Mouse (Mus musculus) lung, postnatal 0 days (tissue): Measurements from ENCODE around the gene Phyh. TPM values are rescaled to one million over a fixed set of nuclear protein-coding genes. Genes with fewer than 3 reads are reported as not detected.
A peak's percentile ranks its signal among the peaks of the same experiment; 100 is the strongest.

Experiments used
- ATAC-seq: fragments of 200-750 bp; cut with Nextera tagmentation; 2 replicates; pipeline ENCODE4 v1.8.0; 2017; ENCODE audit warnings: moderate library complexity
- DNase-seq: peaks from one replicate; pipeline ENCODE4 v3.0.0-alpha.2; 2016; ENCODE audit warnings: low spot score
- H3K27ac ChIP-seq: fragments of 300-500 bp; sonication (generic); 2 replicates; pipeline ENCODE4 v1.5.1; 2014; ENCODE audit warnings: antibody characterized with exemption, mild to moderate bottlenecking, low read length, mixed read lengths
- H3K27me3 ChIP-seq: fragments of 300-500 bp; sonication (generic); replicated peaks from 2 replicates; pipeline ENCODE4 v1.6.1; 2014; ENCODE audit warnings: low read length, mixed read lengths; ENCODE audit not compliant: insufficient read depth
- H3K36me3 ChIP-seq: fragments of 300-500 bp; sonication (generic); 2 replicates; pipeline ENCODE4 v1.6.1; 2014; ENCODE audit warnings: low read length, mixed read lengths; ENCODE audit not compliant: insufficient read depth
- H3K4me1 ChIP-seq: fragments of 300-500 bp; sonication (generic); 2 replicates; pipeline ENCODE4 v1.6.1; 2014; ENCODE audit warnings: antibody characterized with exemption, low read depth, low read length, mixed read lengths; ENCODE audit not compliant: insufficient read depth
- H3K4me2 ChIP-seq: fragments of 300-500 bp; sonication (generic); replicated peaks from 2 replicates; pipeline ENCODE4 v1.6.1; 2014; ENCODE audit warnings: low read depth, mild to moderate bottlenecking, low read length, moderate library complexity, mixed read lengths
- H3K4me3 ChIP-seq: fragments of 300-500 bp; sonication (generic); 2 replicates; pipeline ENCODE4 v1.5.1; 2014; ENCODE audit warnings: low read depth, low read length
- H3K9ac ChIP-seq: fragments of 300-500 bp; sonication (generic); replicated peaks from 2 replicates; pipeline ENCODE4 v1.6.1; 2014; ENCODE audit warnings: low read depth, mild to moderate bottlenecking
- H3K9me3 ChIP-seq: fragments of 300-500 bp; sonication (generic); 2 replicates; pipeline ENCODE4 v1.6.1; 2016; ENCODE audit warnings: low read length, mixed read lengths
- CTCF ChIP-seq: IDR thresholded peaks from 2 replicates; pipeline ENCODE4 v1.5.1; 2016; ENCODE audit warnings: antibody characterized with exemption, mild to moderate bottlenecking
- EP300 ChIP-seq: IDR thresholded peaks from 2 replicates; pipeline ENCODE4 v1.6.1; 2016; ENCODE audit warnings: antibody characterized with exemption, mild to moderate bottlenecking, control low read depth
- WGBS: fragments of 180-500 bp; shearing (Covaris S2); extraction: QIAGEN DNeasy Blood & Tissue Kit; methylation state at CpG from one replicate; pipeline ENCODE4 v1.1.7; 2014; 5-methylcytosine and 5-hydroxymethylcytosine counted together
- polyA plus RNA-seq: library from polyadenylated mRNA; unstranded; fragments of >200 nt; fragmentation: Nextera tagmentation; extraction: Ambion mirVana; gene quantifications from 2 replicates; pipeline ENCODE4 v1.2.1, GENCODE M21; 2015

Gene Phyh
- polyA plus RNA-seq, 1 experiment from 2014 or later, result 76.5 TPM

DNA sequence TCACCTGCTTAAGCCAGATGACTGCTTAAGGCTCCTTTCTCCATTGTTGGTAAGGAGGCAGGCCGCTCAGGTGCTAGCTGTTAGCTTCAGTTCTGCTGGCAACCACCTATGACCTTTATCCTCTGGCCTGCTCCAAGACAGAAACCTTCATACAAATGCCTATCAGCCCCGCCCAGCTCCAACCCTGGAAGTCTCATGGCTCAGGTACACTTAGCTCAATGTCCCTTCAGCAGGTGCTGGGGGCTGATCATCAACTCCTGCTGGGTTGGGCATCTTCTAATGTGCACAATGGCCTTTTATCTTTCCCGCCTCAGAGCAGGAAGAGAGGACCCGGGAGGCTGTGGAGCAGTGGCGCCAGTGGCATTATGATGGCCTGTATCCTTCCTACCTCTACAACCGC is 66.2 kb downstream of the Phyh start:
- H3K27ac ChIP-seq, result no peak overlapping the region
- H3K27me3 ChIP-seq, result no peaks in the 10 kb centered on the region
- no peaks in the 10 kb centered on the region for H3K9me3 ChIP-seq
- DNase-seq (no peak), ATAC-seq (no peak)
- WGBS, result 70% methylated on average over 6 of the region's 6 CpGs
- no peak overlapping the region for H3K4me3 ChIP-seq
- no peak overlapping the region for H3K9ac ChIP-seq
- H3K4me2 ChIP-seq, result no peak overlapping the region
- H3K36me3 ChIP-seq, result no peaks in the 10 kb centered on the region
- TF ChIP-seq EP300, result no peak
- no peak for TF ChIP-seq CTCF
- H3K4me1 ChIP-seq, result no peaks in the 10 kb centered on the region

DNA sequence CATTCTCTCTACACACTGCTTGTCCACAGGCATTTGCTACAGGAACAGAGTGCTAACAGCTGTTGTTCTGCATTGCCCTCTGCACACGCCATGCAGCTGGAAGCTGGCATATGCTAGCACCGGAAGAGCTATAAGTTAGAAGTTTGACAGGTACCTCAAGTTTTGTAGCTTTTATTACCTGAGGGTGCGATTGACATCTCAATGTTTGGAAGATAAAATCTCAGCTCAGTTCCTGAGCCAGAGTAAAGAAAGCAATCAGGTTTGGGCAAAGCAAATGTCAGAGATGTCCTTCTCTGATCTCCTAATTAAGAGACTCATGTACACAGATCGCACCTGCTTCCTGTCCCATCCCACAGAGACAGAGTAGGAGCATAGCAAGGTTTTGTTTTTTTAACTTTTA is 68.0 kb downstream of the Phyh start:
- 59% methylated on average over 4 of the region's 4 CpGs for WGBS
- no peak overlapping the region for H3K4me3 ChIP-seq
- H3K4me2 ChIP-seq, result no peak overlapping the region
- H3K27ac ChIP-seq, result no peak overlapping the region
- no peak overlapping the region for H3K9ac ChIP-seq
- H3K4me1 ChIP-seq, result no peaks in the 10 kb centered on the region
- no peaks in the 10 kb centered on the region for H3K36me3 ChIP-seq
- no peaks in the 10 kb centered on the region for H3K27me3 ChIP-seq
- ATAC-seq, result no peak
- no peaks in the 10 kb centered on the region for H3K9me3 ChIP-seq
- no peak for DNase-seq
- TF ChIP-seq EP300, result no peak
- TF ChIP-seq CTCF, result no peak

DNA sequence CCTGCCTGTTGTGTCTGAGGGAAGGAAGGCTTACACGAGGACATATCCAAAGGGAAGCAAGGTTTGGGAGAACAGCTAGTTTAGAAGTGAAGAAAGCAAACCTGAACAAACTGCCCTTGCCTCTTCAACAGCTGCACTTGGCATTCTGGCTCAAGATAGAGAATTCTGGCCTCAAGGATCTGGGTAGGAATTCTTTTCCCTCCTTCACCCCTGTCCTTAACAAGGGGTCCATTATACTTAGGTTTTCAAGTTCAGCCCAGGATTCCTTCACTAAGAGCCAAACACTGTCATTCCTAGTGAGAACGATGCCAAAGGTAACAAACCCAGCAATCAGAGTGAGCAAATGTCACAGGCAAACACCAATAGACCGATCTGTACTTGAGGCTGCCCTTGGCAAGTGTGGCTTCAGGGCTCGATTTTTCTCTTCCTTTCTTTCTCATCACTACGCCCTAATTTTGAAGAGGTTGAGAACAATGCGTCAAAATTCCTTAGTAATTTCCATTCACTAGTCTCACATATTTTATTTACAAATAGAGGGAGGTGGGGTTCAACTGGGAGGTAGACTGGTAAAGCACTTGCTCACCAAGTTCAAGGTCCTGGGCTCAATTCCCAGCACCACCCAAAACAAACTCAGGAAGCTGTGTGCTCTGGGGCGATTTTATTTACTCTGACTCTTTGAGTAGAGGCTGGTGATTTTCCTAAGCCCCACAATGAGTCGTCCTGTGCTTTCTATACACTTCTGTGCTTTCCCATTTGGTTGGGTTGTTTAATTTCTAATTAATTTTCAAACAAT is 68.8 kb downstream of the Phyh start:
- H3K9ac ChIP-seq, result no peak overlapping the region
- H3K9me3 ChIP-seq, result no peaks in the 10 kb centered on the region
- no peak overlapping the region for H3K4me3 ChIP-seq
- ATAC-seq (peak; percentile 85), DNase-seq (peak; percentile 68)
- 59% methylated on average over 8 of the region's 8 CpGs for WGBS
- no peaks in the 10 kb centered on the region for H3K27me3 ChIP-seq
- H3K4me2 ChIP-seq, result no peak overlapping the region
- peak overlapping the region; percentile 22; the same call in 1 of the 2 replicates for H3K27ac ChIP-seq
- no peaks in the 10 kb centered on the region for H3K36me3 ChIP-seq
- TF ChIP-seq EP300 (peak; percentile 60), CTCF (no peak)
- no peaks in the 10 kb centered on the region for H3K4me1 ChIP-seq

Other genes with a start within 250 kb of the Phyh start
- gene Bend7, start 201.2 kb upstream of the Phyh start, polyA plus RNA-seq, result 31.9 and 35.7 TPM in 2 replicates
- gene Sephs1, start 37.5 kb upstream of the Phyh start, polyA plus RNA-seq, result 34.3 and 34.6 TPM in 2 replicates
- not detected in 2 replicates for gene Ucma, start 57.1 kb downstream of the Phyh start, polyA plus RNA-seq
- 2.0 and 2.1 TPM in 2 replicates for gene Mcm10, start 93.8 kb downstream of the Phyh start, polyA plus RNA-seq
- gene Optn, start 145.0 kb downstream of the Phyh start, polyA plus RNA-seq, result 19.5 and 23.0 TPM in 2 replicates
- 6.5 TPM in 2 replicates for gene Ccdc3, start 218.8 kb downstream of the Phyh start, polyA plus RNA-seq